Mouse (Mus musculus) gastrocnemius, adult 18-20 months (tissue): ENCODE measurements around the gene Rsl1d1. TPM values are rescaled to one million over a fixed set of nuclear protein-coding genes. Genes with fewer than 3 reads are reported as not detected.
"Not testable (repeated sequence)": the region's sequence is repeated elsewhere in the genome, so short reads cannot be mapped to it uniquely, and the experiment has no call there.

Experiments
- DNase-seq: peaks from one replicate; pipeline ENCODE4 v3.0.0; 2021; ENCODE audit warnings: low spot score
- microRNA-seq: library from miRNA; unstranded; fragments of <30 nt; microRNA quantifications from one replicate; pipeline ENCODE4 v1.2.0, GENCODE M21; 2021
- total RNA-seq, 2 experiments: library from RNA; stranded (reverse); gene quantifications; 2 replicates each; pipeline ENCODE4 v1.2.3; 2021

Gene Rsl1d1
- total RNA-seq, 2 experiments from 2014 or later = 42.7 to 44.9 TPM

GRCm38 (mm10) chr16:11164695-11165255 lies 38.4 kb downstream of the Rsl1d1 start:
- DNase-seq = no peak

- DNase-seq = not testable (repeated sequence)
Observed at GRCm38 (mm10) chr16:11157721-11158120, 45.4 kb downstream of the Rsl1d1 start.

- no peak for DNase-seq
Observed at GRCm38 (mm10) chr16:11154500-11154899, 48.6 kb downstream of the Rsl1d1 start.

DNA sequence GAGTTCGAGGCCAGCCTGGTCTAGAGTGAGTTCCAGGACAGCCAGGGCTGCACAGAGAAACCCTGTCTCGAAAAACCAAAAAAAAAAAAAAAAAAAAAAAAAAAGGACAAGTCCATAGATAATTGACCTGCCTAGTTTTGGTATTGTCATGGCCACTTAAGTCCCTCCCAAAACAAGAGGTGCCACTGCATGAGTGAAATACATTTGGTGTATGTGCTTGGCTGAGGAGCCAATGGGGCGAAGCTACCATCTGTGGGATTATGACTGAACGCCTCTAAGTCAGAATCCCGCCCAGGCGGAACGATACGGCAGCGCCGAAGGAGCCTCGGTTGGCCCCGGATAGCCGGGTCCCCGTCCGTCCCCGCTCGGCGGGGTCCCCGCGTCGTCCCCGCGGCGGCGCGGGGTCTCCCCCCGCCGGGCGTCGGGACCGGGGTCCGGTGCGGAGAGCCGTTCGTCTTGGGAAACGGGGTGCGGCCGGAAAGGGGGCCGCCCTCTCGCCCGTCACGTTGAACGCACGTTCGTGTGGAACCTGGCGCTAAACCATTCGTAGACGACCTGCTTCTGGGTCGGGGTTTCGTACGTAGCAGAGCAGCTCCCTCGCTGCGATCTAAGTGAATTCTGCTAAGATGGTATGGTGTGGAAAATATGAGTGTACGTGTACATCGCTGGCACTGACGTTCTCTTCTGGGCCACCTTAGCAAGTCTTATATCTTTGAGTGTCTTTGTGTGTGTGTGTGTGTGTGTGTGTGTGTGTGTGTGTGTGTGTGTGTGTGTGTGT lies 59.2 kb downstream of the Rsl1d1 start:
- DNase-seq = peak; percentile 100

Small RNA genes lying within 50 kb of the gene (microRNA-seq; reads per million reads assigned to microRNA genes)
- 11.9 reads per million, percentile 27 among the genes with 10 or more reads in this experiment for gene Gm23935

Other genes with a start within 250 kb of the Rsl1d1 start
- gene Snn, start 142.4 kb downstream of the Rsl1d1 start, total RNA-seq = 1 to 10 TPM; 2.4 to 3.4 TPM
- gene Litaf, start 137.2 kb downstream of the Rsl1d1 start, total RNA-seq = 10 to 100 TPM in 1 of 2 experiments, 1 to 10 TPM in 1; 8.7 to 10.7 TPM
- 1 to 10 TPM; 6.7 to 9.0 TPM for gene Txndc11, start 68.7 kb downstream of the Rsl1d1 start, total RNA-seq
- 10 to 100 TPM; 10.3 to 16.8 TPM for gene Zc3h7a, start 26.9 kb downstream of the Rsl1d1 start, total RNA-seq
- 10 to 100 TPM; 60.7 to 60.8 TPM for gene Gspt1, start 51.0 kb upstream of the Rsl1d1 start, total RNA-seq
- gene Tnfrsf17, start 110.5 kb upstream of the Rsl1d1 start, total RNA-seq = not detected
- 10 to 100 TPM; 10.1 to 10.4 TPM for gene Snx29, start 119.6 kb upstream of the Rsl1d1 start, total RNA-seq